Mouse (Mus musculus) forebrain, embryonic 15.5 days (tissue): ENCODE measurements around the gene Tmod4. TPM values are rescaled to one million over a fixed set of nuclear protein-coding genes. Genes with fewer than 3 reads are reported as not detected.

Experiments
- microRNA-seq: library from miRNA; unstranded; fragments of <30 nt; microRNA quantifications from one replicate; pipeline ENCODE4, GENCODE M21; 2016
- polyA plus RNA-seq: library from polyadenylated mRNA; unstranded; fragments of >200 nt; fragmentation: Nextera tagmentation; extraction: Ambion mirVana; gene quantifications from 2 replicates; pipeline ENCODE4 v1.2.1, GENCODE M21; 2015

The Tmod4 gene
- polyA plus RNA-seq, 1 experiment from 2014 or later: 1.1 TPM

Small RNA genes lying within 50 kb of the gene (microRNA-seq; reads per million reads assigned to microRNA genes)
- gene Mir8099-1: not detected

Other genes starting within 250 kb of the Tmod4 start
- 380 and 393 TPM in 2 replicates for gene Psmb4, start 237.5 kb upstream of the Tmod4 start, polyA plus RNA-seq
- gene Selenbp1, start 191.4 kb upstream of the Tmod4 start, polyA plus RNA-seq: 9.5 and 11.6 TPM in 2 replicates
- 5.4 and 6.0 TPM in 2 replicates for gene Rfx5, start 170.4 kb upstream of the Tmod4 start, polyA plus RNA-seq
- 24.9 and 27.1 TPM in 2 replicates for gene Pi4kb, start 149.7 kb upstream of the Tmod4 start, polyA plus RNA-seq
- gene Zfp687, start 109.0 kb upstream of the Tmod4 start, polyA plus RNA-seq: 22.4 and 23.0 TPM in 2 replicates
- 291 and 296 TPM in 2 replicates for gene Psmd4, start 81.9 kb upstream of the Tmod4 start, polyA plus RNA-seq
- gene Pip5k1a, start 17.5 kb upstream of the Tmod4 start, polyA plus RNA-seq: 20.5 and 21.6 TPM in 2 replicates
- gene Vps72, start 13.5 kb upstream of the Tmod4 start, polyA plus RNA-seq: 235 and 247 TPM in 2 replicates
- gene Scnm1, start 9.5 kb downstream of the Tmod4 start, polyA plus RNA-seq: 105 and 108 TPM in 2 replicates
- 39.8 and 42.2 TPM in 2 replicates for gene Lysmd1, start 9.6 kb downstream of the Tmod4 start, polyA plus RNA-seq
- gene Tnfaip8l2, start 17.9 kb downstream of the Tmod4 start, polyA plus RNA-seq: 2.5 and 3.6 TPM in 2 replicates
- 30.4 and 34.1 TPM in 2 replicates for gene Sema6c, start 36.0 kb downstream of the Tmod4 start, polyA plus RNA-seq
- gene Gabpb2, start 93.4 kb downstream of the Tmod4 start, polyA plus RNA-seq: 4.8 and 5.9 TPM in 2 replicates
- 88.5 and 90.0 TPM in 2 replicates for gene Cdc42se1, start 104.3 kb downstream of the Tmod4 start, polyA plus RNA-seq
- gene Mllt11, start 107.7 kb downstream of the Tmod4 start, polyA plus RNA-seq: 254 and 266 TPM in 2 replicates
- 0.11 and 0.15 TPM in 2 replicates for gene Gm128, start 117.1 kb downstream of the Tmod4 start, polyA plus RNA-seq
- gene Bnipl, start 126.7 kb downstream of the Tmod4 start, polyA plus RNA-seq: 0.10 TPM in 1 of 2 replicates, not detected in the other
- 46.1 and 46.2 TPM in 2 replicates for gene Mindy1, start 156.9 kb downstream of the Tmod4 start, polyA plus RNA-seq
- gene Prune1, start 157.6 kb downstream of the Tmod4 start, polyA plus RNA-seq: 42.0 and 44.4 TPM in 2 replicates
- 0.47 and 0.61 TPM in 2 replicates for gene Anxa9, start 182.7 kb downstream of the Tmod4 start, polyA plus RNA-seq
- gene Cers2, start 190.3 kb downstream of the Tmod4 start, polyA plus RNA-seq: 96.7 and 101 TPM in 2 replicates
- gene Setdb1, start 232.7 kb downstream of the Tmod4 start, polyA plus RNA-seq: 45.2 and 48.8 TPM in 2 replicates